Mouse (Mus musculus) brain, embryonic 14.5 days (tissue): Measurements from ENCODE around the gene Ccdc50.

Source experiments
- CTCF ChIP-seq: fragments of 200-500 bp; IDR thresholded peaks from 2 replicates; pipeline ENCODE4 v1.5.1; 2012; ENCODE audit warnings: inconsistent platforms, mild to moderate bottlenecking, moderate library complexity, borderline replicate concordance; ENCODE audit not compliant: insufficient read depth, insufficient read length; ENCODE audit errors: extremely low read depth
- POLR2A ChIP-seq: fragments of 200-500 bp; IDR thresholded peaks from 2 replicates; pipeline ENCODE4 v1.6.1; 2012; ENCODE audit warnings: mild to moderate bottlenecking, inconsistent platforms, borderline replicate concordance; ENCODE audit not compliant: poor library complexity, insufficient read depth, insufficient read length, severe bottlenecking; ENCODE audit errors: extremely low read depth

GRCm38 (mm10) chr16:27387634-27388611 is 746 bp upstream of the Ccdc50 start:
- TF ChIP-seq POLR2A = no peak
- TF ChIP-seq CTCF = no peak
